Mouse (Mus musculus) C2C12 (cell line): ENCODE results near the gene Rnf149. TPM values are rescaled to one million over a fixed set of nuclear protein-coding genes. Genes with fewer than 3 reads are reported as not detected.

Experiments used
- H3K27me3 ChIP-seq: one replicate; pipeline ENCODE4 v1.6.1; 2011; ENCODE audit not compliant: control insufficient read depth, insufficient read depth, insufficient read length
- H3K36me3 ChIP-seq: one replicate; pipeline ENCODE4 v1.6.1; 2011; ENCODE audit not compliant: control insufficient read depth, insufficient read depth
- H3K4me3 ChIP-seq: one replicate; pipeline ENCODE4 v1.5.1; 2011; ENCODE audit warnings: mild to moderate bottlenecking, control low read depth; ENCODE audit not compliant: poor library complexity, insufficient read depth, severe bottlenecking
- H3K79me2 ChIP-seq: one replicate; pipeline ENCODE4 v1.6.1; 2011; ENCODE audit not compliant: control insufficient read depth, insufficient read depth
- H3K79me3 ChIP-seq: one replicate; pipeline ENCODE4 v1.6.1; 2011; ENCODE audit warnings: low read depth, control low read depth
- H3ac ChIP-seq: one replicate; pipeline ENCODE3; 2011; ENCODE audit warnings: low read depth; ENCODE audit not compliant: control insufficient read depth, insufficient read length
- CEBPB ChIP-seq: IDR thresholded peaks from one replicate; pipeline ENCODE4 v1.6.1; 2011; ENCODE audit warnings: low read depth, mild to moderate bottlenecking, control low read depth, moderate library complexity
- CTCF ChIP-seq: IDR thresholded peaks from one replicate; pipeline ENCODE4 v1.5.1; 2011; ENCODE audit not compliant: control insufficient read depth, insufficient read depth, insufficient read length
- FOSL1 ChIP-seq: IDR thresholded peaks from one replicate; pipeline ENCODE4 v1.8.0; 2011; ENCODE audit warnings: mild to moderate bottlenecking, low read length; ENCODE audit not compliant: poor library complexity, insufficient read depth, severe bottlenecking
- MAX ChIP-seq: IDR thresholded peaks from one replicate; pipeline ENCODE4 v1.6.1; 2011; ENCODE audit warnings: mild to moderate bottlenecking, control low read depth
- MYOD1 ChIP-seq: IDR thresholded peaks from one replicate; pipeline ENCODE4 v1.6.1; 2011; ENCODE audit warnings: low read depth; ENCODE audit not compliant: control insufficient read depth, insufficient read length
- MYOG ChIP-seq: IDR thresholded peaks from one replicate; pipeline ENCODE4 v1.6.1; 2011; ENCODE audit not compliant: control insufficient read depth, insufficient read length; ENCODE audit errors: extremely low read depth
- USF1 ChIP-seq: IDR thresholded peaks from one replicate; pipeline ENCODE4 v1.6.1; 2011; ENCODE audit warnings: low read depth, mild to moderate bottlenecking, control low read depth, moderate library complexity
- polyA plus RNA-seq: library from polyadenylated mRNA; unstranded; fragments of >200 nt; fragmentation: generic; extraction: Trizol; gene quantifications from one replicate; pipeline ENCODE4 v1.2.1, GENCODE M21; 2012; ENCODE audit warnings: missing spikeins

Gene Rnf149
- polyA plus RNA-seq, 1 experiment: 23.0 TPM

DNA sequence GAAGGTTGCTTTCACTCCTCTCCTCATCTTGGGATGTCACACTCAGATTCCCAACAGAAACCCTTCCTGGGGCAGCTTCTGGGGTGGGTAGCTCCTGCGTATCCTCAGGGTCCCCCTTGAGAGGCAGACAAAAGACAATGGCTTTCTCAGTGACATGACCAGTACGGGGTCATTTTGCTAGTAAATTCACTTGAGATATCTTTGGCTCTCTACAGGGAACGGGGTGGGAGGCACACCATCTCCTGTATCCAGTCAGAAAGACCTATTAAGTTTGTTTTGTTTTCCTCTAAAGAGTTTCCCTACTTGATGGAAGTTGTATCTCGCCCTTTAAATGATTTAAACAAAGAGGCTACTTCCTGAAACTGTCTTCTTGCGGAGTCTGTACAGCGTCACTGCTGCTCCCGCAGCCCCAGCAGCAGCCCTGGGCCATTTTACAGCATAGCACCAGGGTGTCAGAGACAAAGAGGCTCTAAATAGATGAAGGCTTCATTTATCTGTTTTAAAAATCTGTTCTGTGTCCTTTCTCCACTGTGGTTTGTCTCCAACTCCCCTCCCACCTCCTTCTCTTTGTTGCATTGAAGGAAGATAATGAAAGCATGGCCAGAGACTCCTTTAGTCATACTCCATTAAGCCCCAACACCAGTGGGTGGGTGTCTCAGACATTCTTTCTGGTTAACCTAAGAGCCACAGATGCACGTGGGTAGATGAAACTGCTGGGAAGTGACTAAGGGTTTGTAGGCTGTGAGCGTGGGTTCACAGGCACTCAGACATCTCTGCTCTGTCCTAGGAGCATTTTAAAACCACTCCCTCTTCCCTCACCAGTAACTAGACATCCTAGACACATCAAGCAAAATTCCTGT lies 21.4 kb downstream of the Rnf149 start:
- Histone ChIP-seq H3K36me3 (peaks cover 59% of the 10 kb centered on the region), H3K79me2 (no peaks in the 10 kb centered on the region), H3K79me3 (no peaks in the 10 kb centered on the region), H3K4me3 (no peak overlapping the region), H3K27me3 (no peaks in the 10 kb centered on the region), H3ac (no peak overlapping the region)
- TF ChIP-seq USF1 (peak; percentile 35), CEBPB (no peak), MYOG (no peak), MAX (peak; percentile 91), CTCF (no peak)

DNA sequence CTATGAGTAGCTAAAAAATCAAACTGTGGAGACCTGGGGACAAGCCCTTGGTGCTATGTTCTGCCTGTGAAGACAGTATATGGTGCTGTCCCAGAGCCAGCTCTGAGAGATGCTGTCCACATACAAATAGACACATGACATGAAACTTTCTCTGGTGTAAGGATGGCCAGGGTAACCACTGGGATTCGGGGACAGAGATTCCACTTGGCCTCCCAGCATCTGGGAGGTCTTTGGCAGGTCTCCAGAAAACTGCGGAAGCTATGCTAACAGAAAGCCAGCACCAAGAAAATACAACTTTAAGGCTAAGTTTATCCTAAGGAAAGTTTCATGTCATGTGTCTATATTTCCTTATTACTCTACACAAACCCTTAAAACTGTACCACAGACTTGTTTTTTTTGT lies 27.4 kb downstream of the Rnf149 start:
- H3ac ChIP-seq: no peak overlapping the region
- peaks cover 84% of the 10 kb centered on the region for H3K36me3 ChIP-seq
- H3K79me3 ChIP-seq: no peaks in the 10 kb centered on the region
- no peak for TF ChIP-seq FOSL1
- no peak for TF ChIP-seq CEBPB
- no peak for TF ChIP-seq MAX
- TF ChIP-seq MYOD1: no peak
- no peak for TF ChIP-seq CTCF
- no peak for TF ChIP-seq USF1
- no peak for TF ChIP-seq MYOG
- no peaks in the 10 kb centered on the region for H3K27me3 ChIP-seq
- H3K79me2 ChIP-seq: no peaks in the 10 kb centered on the region
- no peak overlapping the region for H3K4me3 ChIP-seq

DNA sequence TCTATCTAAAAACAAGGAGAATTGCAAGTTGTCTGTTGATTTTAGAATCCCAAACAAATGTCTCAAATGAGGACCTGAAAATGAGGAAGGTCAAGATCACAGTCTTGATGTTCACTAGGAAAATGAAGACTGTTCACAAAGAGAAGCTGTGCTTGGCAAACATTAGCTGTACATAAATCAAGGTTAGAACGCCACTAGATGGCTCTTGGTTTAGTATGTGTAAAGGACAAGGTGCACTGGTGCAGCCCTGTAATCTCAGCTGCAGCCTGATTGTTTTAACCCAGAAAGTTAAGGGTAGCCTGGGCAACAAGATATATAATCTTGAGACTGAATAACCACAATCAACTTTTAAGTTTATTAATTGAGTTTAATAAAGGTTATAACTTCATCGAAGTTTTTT lies 30.0 kb downstream of the Rnf149 start:
- peaks cover 84% of the 10 kb centered on the region for H3K36me3 ChIP-seq

DNA sequence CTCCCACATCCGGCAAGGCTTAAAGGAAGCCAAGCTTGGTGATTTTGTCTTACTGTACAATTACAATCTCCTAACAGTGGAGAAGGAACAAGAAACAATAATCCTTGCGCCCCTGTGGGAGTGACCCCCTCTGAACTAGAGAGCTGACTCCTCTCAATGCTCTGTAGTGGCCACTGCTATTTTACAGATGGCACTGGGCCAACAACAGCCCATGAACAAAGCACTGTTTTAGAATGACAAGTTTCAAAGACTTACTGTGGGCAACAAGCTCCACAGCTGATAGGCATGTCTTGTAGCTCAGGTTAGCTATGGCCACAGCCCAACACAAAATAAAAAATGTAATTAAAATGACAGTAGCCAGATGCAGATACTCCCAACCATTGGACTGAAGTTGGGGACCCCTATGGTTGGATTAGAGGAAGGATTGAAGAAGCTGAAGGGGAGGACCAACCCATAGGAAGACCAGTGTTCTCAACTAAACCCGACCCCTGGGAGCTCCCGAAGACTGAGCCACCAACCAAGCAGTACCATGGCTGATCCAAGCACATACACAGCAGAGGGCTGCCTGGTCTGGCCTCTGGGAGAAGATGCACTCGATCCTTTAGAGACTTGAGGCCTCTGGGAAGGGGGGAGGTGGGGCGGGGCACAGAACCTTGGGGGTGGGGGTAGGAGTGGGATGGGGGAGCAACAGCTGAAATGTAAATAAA lies 30.9 kb downstream of the Rnf149 start:
- no peak for TF ChIP-seq USF1
- TF ChIP-seq CEBPB: no peak
- TF ChIP-seq MYOG: no peak
- H3K36me3 ChIP-seq: peaks cover 86% of the 10 kb centered on the region
- H3K4me3 ChIP-seq: no peak overlapping the region
- H3K79me2 ChIP-seq: no peaks in the 10 kb centered on the region
- no peaks in the 10 kb centered on the region for H3K27me3 ChIP-seq
- no peaks in the 10 kb centered on the region for H3K79me3 ChIP-seq
- H3ac ChIP-seq: no peak overlapping the region

More for the DNA sequence above, 30.0 kb downstream of the Rnf149 start:
- no peak overlapping the region for H3K4me3 ChIP-seq
- no peak for TF ChIP-seq MYOD1
- TF ChIP-seq CEBPB: no peak
- no peak for TF ChIP-seq FOSL1
- no peak for TF ChIP-seq CTCF
- TF ChIP-seq MYOG: no peak
- TF ChIP-seq USF1: no peak
- TF ChIP-seq MAX: no peak
- H3K79me3 ChIP-seq: no peaks in the 10 kb centered on the region
- no peaks in the 10 kb centered on the region for H3K27me3 ChIP-seq
- H3ac ChIP-seq: no peak overlapping the region
- no peaks in the 10 kb centered on the region for H3K79me2 ChIP-seq

DNA sequence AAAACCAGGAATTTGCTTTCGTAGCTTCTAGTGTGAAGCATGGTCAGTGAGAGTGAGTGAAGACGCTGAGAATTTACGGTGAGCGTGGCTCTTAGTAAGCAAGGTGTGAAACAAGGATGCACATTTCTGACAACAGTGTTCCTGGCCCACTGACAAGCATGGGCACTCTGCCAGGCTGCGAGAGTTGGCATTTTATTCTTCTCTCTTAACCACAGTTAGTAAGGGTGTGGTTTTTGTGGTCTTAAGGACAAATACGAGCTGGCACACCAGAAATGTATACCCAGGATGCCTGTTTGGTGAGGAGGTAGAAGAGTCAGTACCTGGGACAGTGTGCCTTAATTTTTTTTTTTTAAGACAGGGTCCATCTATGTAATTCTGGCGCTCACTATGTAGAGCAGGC lies 31.6 kb downstream of the Rnf149 start:
- no peak overlapping the region for H3K4me3 ChIP-seq
- no peaks in the 10 kb centered on the region for H3K79me2 ChIP-seq
- TF ChIP-seq MAX (no peak), CEBPB (no peak), MYOD1 (no peak), MYOG (no peak), CTCF (no peak), USF1 (no peak), FOSL1 (no peak)
- H3K79me3 ChIP-seq: no peaks in the 10 kb centered on the region
- no peaks in the 10 kb centered on the region for H3K27me3 ChIP-seq
- peaks cover 89% of the 10 kb centered on the region for H3K36me3 ChIP-seq
- H3ac ChIP-seq: no peak overlapping the region

DNA sequence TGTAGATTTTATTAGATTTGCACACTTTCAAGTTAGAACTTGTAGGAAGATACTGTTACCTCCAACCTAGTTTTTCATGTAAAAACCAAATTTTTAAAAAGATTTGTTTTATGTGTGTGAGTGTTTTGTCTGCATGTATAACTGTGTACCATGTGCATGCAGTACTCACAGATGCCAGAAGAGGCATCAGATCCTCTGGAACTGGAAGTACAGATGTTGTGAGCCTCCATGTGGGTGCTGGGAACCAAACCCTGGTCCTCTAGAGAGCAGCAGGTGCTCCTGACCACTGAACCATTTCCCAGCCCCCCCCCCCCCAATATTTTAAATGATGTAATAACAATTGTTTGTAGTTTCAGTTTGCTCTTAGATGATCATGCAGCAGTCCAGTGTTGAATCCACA lies 36.6 kb downstream of the Rnf149 start:
- H3K79me3 ChIP-seq: peaks cover 23% of the 10 kb centered on the region
- H3ac ChIP-seq: no peak overlapping the region
- peaks cover 36% of the 10 kb centered on the region for H3K79me2 ChIP-seq
- no peak for TF ChIP-seq CEBPB
- TF ChIP-seq FOSL1: no peak
- no peak for TF ChIP-seq MYOD1
- no peak for TF ChIP-seq CTCF
- TF ChIP-seq USF1: no peak
- no peak for TF ChIP-seq MAX
- no peak for TF ChIP-seq MYOG
- H3K36me3 ChIP-seq: peaks cover 76% of the 10 kb centered on the region
- H3K4me3 ChIP-seq: no peak overlapping the region
- no peaks in the 10 kb centered on the region for H3K27me3 ChIP-seq
